Mouse (Mus musculus) C2C12 (cell line): Measurements from ENCODE around the gene Gm42372.

Experiments used
- CEBPB ChIP-seq: IDR thresholded peaks from one replicate; pipeline ENCODE4 v1.6.1; 2011; ENCODE audit warnings: low read depth, mild to moderate bottlenecking, control low read depth, moderate library complexity
- CTCF ChIP-seq: IDR thresholded peaks from one replicate; pipeline ENCODE4 v1.5.1; 2011; ENCODE audit not compliant: control insufficient read depth, insufficient read depth, insufficient read length
- USF1 ChIP-seq: IDR thresholded peaks from one replicate; pipeline ENCODE4 v1.6.1; 2011; ENCODE audit warnings: low read depth, mild to moderate bottlenecking, control low read depth, moderate library complexity

- no peak for TF ChIP-seq CEBPB
- TF ChIP-seq USF1: no peak
- no peak for TF ChIP-seq CTCF
Observed at GRCm38 (mm10) chr7:16945419-16945818, 37.5 kb upstream of the Gm42372 start.
